Mouse (Mus musculus): Measurements from ENCODE around the gene Milr1.

DNA sequence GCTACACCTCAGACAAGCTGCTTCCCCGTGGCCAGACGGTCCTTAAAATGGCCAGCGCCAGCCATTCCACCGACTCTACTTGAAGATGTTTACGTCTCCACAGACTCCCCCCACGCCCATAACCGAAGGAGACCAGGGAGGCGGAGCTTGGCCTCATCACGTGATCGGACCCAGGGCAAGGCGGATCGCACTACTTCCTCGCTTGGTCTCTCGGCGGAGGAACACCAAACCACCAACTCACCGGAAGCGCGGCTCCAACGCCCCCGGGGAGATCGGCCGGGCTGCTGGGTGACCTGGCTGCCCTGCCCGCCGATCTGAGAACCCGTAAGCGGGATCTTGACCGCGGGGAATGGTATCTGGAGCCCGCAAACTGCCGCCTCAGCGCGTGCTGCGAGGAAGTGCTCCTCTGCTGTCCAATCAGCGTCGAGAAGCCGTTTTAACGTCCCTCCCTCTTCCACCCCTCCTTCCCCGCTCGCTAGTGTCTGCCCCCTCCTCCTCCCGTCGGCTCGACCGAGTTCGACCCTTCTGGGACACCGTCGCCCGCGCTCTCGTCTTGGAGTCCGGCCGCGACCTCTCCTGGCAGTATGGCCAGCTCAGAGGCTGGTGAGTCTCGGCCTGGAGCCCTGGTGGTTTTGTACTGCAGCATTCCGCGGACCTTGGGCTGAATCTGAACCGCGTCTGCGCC lies 37.9 kb downstream of the Milr1 start, which contains the start of the genes Ddx5 and Cep95:
- TF ChIP-seq EP300 (IDR thresholded peaks at IDR 0.05; ENCODE audit: low read depth) (peak; percentile 48), CTCF (IDR thresholded peaks at IDR 0.05; ENCODE audit: low read depth) (peak; percentile 58)
